Mouse (Mus musculus): ENCODE measurements around the gene Treml1. TPM values are rescaled to one million over a fixed set of nuclear protein-coding genes. Genes with fewer than 3 reads are reported as not detected.
"Not testable (repeated sequence)": the region's sequence is repeated elsewhere in the genome, so short reads cannot be mapped to it uniquely, and the experiment has no call there.

The Treml1 gene
- polyA plus RNA-seq, 1 experiment from 2014 or later: 1.0 TPM

- Histone ChIP-seq H3K9ac (ENCODE audit: low read length) (no peak overlapping the region), H3K9me3 (ENCODE audit: control insufficient read depth, low read length) (no peaks in the 10 kb centered on the region)
- WGBS: 67% methylated on average over 4 of the region's 4 CpGs
Observed at GRCm38 (mm10) chr17:48345824-48346223, 13.9 kb upstream of the Treml1 start.

GRCm38 (mm10) chr17:48346231-48346630, 13.5 kb upstream of the Treml1 start, which contains the start of gene Trem2:
Gene Trem2, plus strand, starts transcription at chr17:48346401.
- WGBS: 71% methylated on average over 5 of the region's 5 CpGs
- no peaks in the 10 kb centered on the region for H3K4me1 ChIP-seq (ENCODE audit: control insufficient read depth in 2 of 2, insufficient read depth in 2 of 2, low read length in 2 of 2)
- H3K9ac ChIP-seq (ENCODE audit: low read length): no peak within 1 kb of the TSS
- H3K4me3 ChIP-seq (ENCODE audit: control insufficient read depth in 1 of 2, insufficient read depth in 1 of 2, low read depth in 1 of 2, low read length in 2 of 2): no peak within 1 kb of the TSS
- no peak for ATAC-seq (ENCODE audit: insufficient number of reproducible peaks, insufficient read depth, low FRiP score, low read depth)
- no peaks in the 10 kb centered on the region for H3K9me3 ChIP-seq (ENCODE audit: control insufficient read depth, low read length)
- H3K27ac ChIP-seq (replicated peaks in 1 of 2; ENCODE audit: control insufficient read depth in 1 of 2, insufficient read depth in 1 of 2, low read depth in 2 of 2, low read length in 2 of 2): no peak within 1 kb of the TSS
- no peak within 1 kb of the TSS for H3K4me2 ChIP-seq (ENCODE audit: low read length)
- no peaks in the 10 kb centered on the region for H3K27me3 ChIP-seq (ENCODE audit: control insufficient read depth, insufficient read depth, low read length)
- H3K36me3 ChIP-seq (ENCODE audit: control insufficient read depth, insufficient read depth, low read length): no peaks in the 10 kb centered on the region

More at GRCm38 (mm10) chr17:48345824-48346223, 13.9 kb upstream of the Treml1 start:
- Histone ChIP-seq H3K27ac (replicated peaks in 1 of 2; ENCODE audit: control insufficient read depth in 1 of 2, insufficient read depth in 1 of 2, low read depth in 2 of 2, low read length in 2 of 2) (no peak overlapping the region), H3K36me3 (ENCODE audit: control insufficient read depth, insufficient read depth, low read length) (no peaks in the 10 kb centered on the region), H3K4me2 (ENCODE audit: low read length) (no peak overlapping the region), H3K4me3 (ENCODE audit: control insufficient read depth in 1 of 2, insufficient read depth in 1 of 2, low read depth in 1 of 2, low read length in 2 of 2) (no peak overlapping the region), H3K4me1 (ENCODE audit: control insufficient read depth in 2 of 2, insufficient read depth in 2 of 2, low read length in 2 of 2) (no peaks in the 10 kb centered on the region), H3K27me3 (ENCODE audit: control insufficient read depth, insufficient read depth, low read length) (no peaks in the 10 kb centered on the region)
- no peak for ATAC-seq (ENCODE audit: insufficient number of reproducible peaks, insufficient read depth, low FRiP score, low read depth)

DNA sequence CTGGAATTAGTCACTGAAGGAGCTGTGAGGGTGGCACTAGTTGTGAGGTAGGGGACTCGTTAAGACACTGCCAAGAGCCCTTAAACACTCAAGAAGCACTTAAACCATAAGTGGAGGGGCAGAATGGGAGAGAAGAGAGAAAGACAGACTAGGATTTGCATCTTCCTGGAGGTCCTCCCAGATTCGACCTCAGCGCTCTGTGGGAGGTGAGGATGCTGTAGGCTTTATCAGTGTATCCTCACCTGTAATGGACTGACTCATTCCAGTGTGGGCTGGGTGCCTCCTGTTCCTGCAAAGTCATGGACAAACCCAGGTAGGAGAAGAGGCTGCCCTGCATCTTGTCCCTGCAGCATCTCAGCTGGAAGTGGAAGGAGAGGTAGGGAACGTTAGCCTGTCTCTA, 12.9 kb upstream of the Treml1 start:
- H3K36me3 ChIP-seq (ENCODE audit: control insufficient read depth, insufficient read depth, low read length): no peaks in the 10 kb centered on the region
- H3K27ac ChIP-seq (replicated peaks in 1 of 2; ENCODE audit: control insufficient read depth in 1 of 2, insufficient read depth in 1 of 2, low read depth in 2 of 2, low read length in 2 of 2): no peak overlapping the region
- H3K9ac ChIP-seq (ENCODE audit: low read length): no peak overlapping the region
- no peak overlapping the region for H3K4me3 ChIP-seq (ENCODE audit: control insufficient read depth in 1 of 2, insufficient read depth in 1 of 2, low read depth in 1 of 2, low read length in 2 of 2)
- H3K9me3 ChIP-seq (ENCODE audit: control insufficient read depth, low read length): no peaks in the 10 kb centered on the region
- no peaks in the 10 kb centered on the region for H3K27me3 ChIP-seq (ENCODE audit: control insufficient read depth, insufficient read depth, low read length)
- no peak overlapping the region for H3K4me2 ChIP-seq (ENCODE audit: low read length)
- H3K4me1 ChIP-seq (ENCODE audit: control insufficient read depth in 2 of 2, insufficient read depth in 2 of 2, low read length in 2 of 2): no peaks in the 10 kb centered on the region
- WGBS: 55% methylated on average over 4 of the region's 4 CpGs
- no peak for ATAC-seq (ENCODE audit: insufficient number of reproducible peaks, insufficient read depth, low FRiP score, low read depth)

DNA sequence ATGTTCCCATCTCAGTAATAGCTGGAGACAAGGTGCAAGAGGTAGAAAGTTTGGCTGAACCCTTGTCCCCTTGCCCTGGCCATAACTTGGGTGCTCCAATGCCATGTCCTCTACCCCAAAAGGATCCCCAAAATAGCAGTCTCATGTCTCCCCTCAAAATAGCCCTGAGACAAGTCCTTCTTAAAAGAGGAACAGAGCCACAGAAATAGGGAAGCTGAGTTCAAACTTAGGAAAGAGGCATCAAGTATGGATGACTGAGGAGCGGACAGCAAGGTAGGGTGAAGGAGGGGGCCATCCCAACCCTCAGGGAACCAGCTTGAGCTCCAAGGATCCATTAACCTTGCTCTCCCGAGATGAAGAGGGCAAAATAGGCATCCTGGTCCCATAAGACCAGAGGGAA, 12.4 kb upstream of the Treml1 start:
- no peak overlapping the region for H3K4me2 ChIP-seq (ENCODE audit: low read length)
- H3K27me3 ChIP-seq (ENCODE audit: control insufficient read depth, insufficient read depth, low read length): no peaks in the 10 kb centered on the region
- no peaks in the 10 kb centered on the region for H3K9me3 ChIP-seq (ENCODE audit: control insufficient read depth, low read length)
- no peak overlapping the region for H3K27ac ChIP-seq (replicated peaks in 1 of 2; ENCODE audit: control insufficient read depth in 1 of 2, insufficient read depth in 1 of 2, low read depth in 2 of 2, low read length in 2 of 2)
- no peak overlapping the region for H3K4me3 ChIP-seq (ENCODE audit: control insufficient read depth in 1 of 2, insufficient read depth in 1 of 2, low read depth in 1 of 2, low read length in 2 of 2)
- H3K36me3 ChIP-seq (ENCODE audit: control insufficient read depth, insufficient read depth, low read length): no peaks in the 10 kb centered on the region
- 59% methylated on average over 2 of the region's 2 CpGs for WGBS
- ATAC-seq (ENCODE audit: insufficient number of reproducible peaks, insufficient read depth, low FRiP score, low read depth): no peak
- no peaks in the 10 kb centered on the region for H3K4me1 ChIP-seq (ENCODE audit: control insufficient read depth in 2 of 2, insufficient read depth in 2 of 2, low read length in 2 of 2)
- H3K9ac ChIP-seq (ENCODE audit: low read length): no peak overlapping the region

DNA sequence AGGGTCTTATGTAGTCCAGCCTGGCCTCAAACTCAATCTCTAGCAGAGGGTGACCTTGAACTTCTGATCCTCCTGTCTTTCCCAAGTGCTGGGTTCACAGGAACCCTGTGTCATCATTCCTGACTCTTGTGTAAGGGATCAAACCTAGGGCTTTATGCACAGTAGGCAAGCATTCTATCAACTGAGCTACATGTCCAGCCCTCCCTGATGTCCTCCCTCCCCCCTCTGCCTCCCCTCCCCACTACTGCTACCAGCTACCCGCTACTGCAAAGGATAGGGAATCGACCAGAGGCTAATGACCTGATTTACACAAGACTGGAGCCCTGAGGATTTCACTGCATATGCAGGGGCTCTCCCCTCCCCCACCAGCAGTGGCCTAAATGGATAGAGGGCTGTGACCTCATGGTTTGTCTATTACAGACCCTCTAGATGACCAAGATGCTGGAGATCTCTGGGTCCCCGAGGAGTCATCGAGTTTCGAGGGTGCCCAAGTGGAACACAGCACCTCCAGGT, 9.0 kb upstream of the Treml1 start:
- Histone ChIP-seq H3K9ac (ENCODE audit: low read length) (no peak overlapping the region), H3K4me3 (ENCODE audit: control insufficient read depth in 1 of 2, insufficient read depth in 1 of 2, low read depth in 1 of 2, low read length in 2 of 2) (no peak overlapping the region), H3K4me1 (ENCODE audit: control insufficient read depth in 2 of 2, insufficient read depth in 2 of 2, low read length in 2 of 2) (no peaks in the 10 kb centered on the region), H3K27me3 (ENCODE audit: control insufficient read depth, insufficient read depth, low read length) (no peaks in the 10 kb centered on the region), H3K4me2 (ENCODE audit: low read length) (no peak overlapping the region), H3K27ac (replicated peaks in 1 of 2; ENCODE audit: control insufficient read depth in 1 of 2, insufficient read depth in 1 of 2, low read depth in 2 of 2, low read length in 2 of 2) (no peak overlapping the region), H3K9me3 (ENCODE audit: control insufficient read depth, low read length) (no peaks in the 10 kb centered on the region), H3K36me3 (ENCODE audit: control insufficient read depth, insufficient read depth, low read length) (no peaks in the 10 kb centered on the region)
- no peak for ATAC-seq (ENCODE audit: insufficient number of reproducible peaks, insufficient read depth, low FRiP score, low read depth)
- 74% methylated on average over 5 of the region's 5 CpGs for WGBS

DNA sequence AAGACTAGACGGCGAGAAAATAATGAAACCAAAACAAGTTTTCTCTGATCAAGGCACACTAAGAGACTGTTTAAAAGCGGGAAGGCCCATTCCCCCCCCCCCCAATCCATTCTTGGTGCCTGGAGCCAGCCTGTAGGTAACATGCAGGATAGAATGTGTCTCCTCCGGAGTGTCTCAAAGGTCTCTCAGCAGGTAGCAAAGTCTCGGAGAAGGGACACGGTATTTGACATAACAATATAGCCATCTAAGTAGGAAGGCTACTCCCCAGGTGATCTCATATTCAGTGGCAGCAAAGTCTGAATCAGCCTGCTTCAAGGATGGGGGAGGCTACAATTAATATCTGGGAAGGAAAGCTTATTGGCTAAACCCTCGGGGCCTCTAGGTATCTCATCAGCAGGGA, 6.7 kb upstream of the Treml1 start:
- not testable (repeated sequence) for H3K4me3 ChIP-seq (ENCODE audit: control insufficient read depth in 1 of 2, insufficient read depth in 1 of 2, low read depth in 1 of 2, low read length in 2 of 2); H3K27me3 ChIP-seq (ENCODE audit: control insufficient read depth, insufficient read depth, low read length); H3K4me1 ChIP-seq (ENCODE audit: control insufficient read depth in 2 of 2, insufficient read depth in 2 of 2, low read length in 2 of 2); H3K4me2 ChIP-seq (ENCODE audit: low read length); ATAC-seq (ENCODE audit: insufficient number of reproducible peaks, insufficient read depth, low FRiP score, low read depth); H3K9ac ChIP-seq (ENCODE audit: low read length); H3K36me3 ChIP-seq (ENCODE audit: control insufficient read depth, insufficient read depth, low read length); H3K9me3 ChIP-seq (ENCODE audit: control insufficient read depth, low read length); H3K27ac ChIP-seq (replicated peaks in 1 of 2; ENCODE audit: control insufficient read depth in 1 of 2, insufficient read depth in 1 of 2, low read depth in 2 of 2, low read length in 2 of 2)
- WGBS: 71% methylated on average over 7 of the region's 7 CpGs

GRCm38 (mm10) chr17:48355822-48356221, 3.9 kb upstream of the Treml1 start:
- no peak for ATAC-seq (ENCODE audit: insufficient number of reproducible peaks, insufficient read depth, low FRiP score, low read depth)
- no peaks in the 10 kb centered on the region for H3K9me3 ChIP-seq (ENCODE audit: control insufficient read depth, low read length)

DNA sequence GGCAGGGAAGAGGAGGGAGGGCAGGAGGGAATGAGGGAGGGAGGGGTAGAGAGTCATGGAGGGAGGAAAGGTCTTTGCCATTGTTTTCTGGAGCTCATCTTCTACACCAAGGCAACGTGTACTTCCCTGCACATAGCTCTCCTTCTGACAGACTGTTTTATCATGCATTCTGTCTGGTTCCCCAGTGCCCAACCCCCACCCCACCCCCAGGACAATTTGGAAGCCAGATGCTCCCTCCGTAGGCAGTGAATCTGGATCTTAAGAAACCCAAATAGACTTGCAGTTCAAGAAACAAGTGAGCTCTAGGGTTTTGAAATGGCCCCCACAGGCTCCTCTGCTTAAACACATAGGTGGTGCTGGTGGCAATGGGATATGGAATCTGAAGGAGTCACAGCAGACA, 1.8 kb upstream of the Treml1 start:
- Histone ChIP-seq H3K4me1 (ENCODE audit: control insufficient read depth in 2 of 2, insufficient read depth in 2 of 2, low read length in 2 of 2) (peaks cover 11 to 22% of the 10 kb centered on the region in 2 experiments), H3K9ac (ENCODE audit: low read length) (no peak overlapping the region), H3K27ac (replicated peaks in 1 of 2; ENCODE audit: control insufficient read depth in 1 of 2, insufficient read depth in 1 of 2, low read depth in 2 of 2, low read length in 2 of 2) (no peak overlapping the region), H3K9me3 (ENCODE audit: control insufficient read depth, low read length) (no peaks in the 10 kb centered on the region), H3K27me3 (ENCODE audit: control insufficient read depth, insufficient read depth, low read length) (no peaks in the 10 kb centered on the region), H3K4me3 (ENCODE audit: control insufficient read depth in 1 of 2, insufficient read depth in 1 of 2, low read depth in 1 of 2, low read length in 2 of 2) (no peak overlapping the region), H3K36me3 (ENCODE audit: control insufficient read depth, insufficient read depth, low read length) (no peaks in the 10 kb centered on the region), H3K4me2 (ENCODE audit: low read length) (no peak overlapping the region)
- WGBS: 56% methylated on average over 2 of the region's 2 CpGs
- no peak for ATAC-seq (ENCODE audit: insufficient number of reproducible peaks, insufficient read depth, low FRiP score, low read depth)

More at GRCm38 (mm10) chr17:48355822-48356221, 3.9 kb upstream of the Treml1 start:
- H3K27ac ChIP-seq (replicated peaks in 1 of 2; ENCODE audit: control insufficient read depth in 1 of 2, insufficient read depth in 1 of 2, low read depth in 2 of 2, low read length in 2 of 2): no peak overlapping the region
- H3K36me3 ChIP-seq (ENCODE audit: control insufficient read depth, insufficient read depth, low read length): no peaks in the 10 kb centered on the region
- H3K4me2 ChIP-seq (ENCODE audit: low read length): no peak overlapping the region
- no peak overlapping the region for H3K4me3 ChIP-seq (ENCODE audit: control insufficient read depth in 1 of 2, insufficient read depth in 1 of 2, low read depth in 1 of 2, low read length in 2 of 2)
- H3K9ac ChIP-seq (ENCODE audit: low read length): no peak overlapping the region
- 0 out of 4 replicates have a peak, but pooled peaks cover 0 to 5% of the 10 kb centered on the region in 2 experiments for H3K4me1 ChIP-seq (ENCODE audit: control insufficient read depth in 2 of 2, insufficient read depth in 2 of 2, low read length in 2 of 2)
- WGBS: 77% methylated on average over 3 of the region's 3 CpGs
- H3K27me3 ChIP-seq (ENCODE audit: control insufficient read depth, insufficient read depth, low read length): no peaks in the 10 kb centered on the region
